Comparison of ENCODE assay signal across 21 mouse cellular contexts in genomic region chr13:59456203-59456602, GRCm38 (mm10).
DNase-seq lines count a peak whose midpoint lies in the region; ATAC-seq and TF ChIP-seq lines count a peak whose summit lies in the region.
"Had no signal": no experiment of that assay in that cellular context is flagged by ENCODE, and none has a peak within 500 bp of the region (broad histone marks: within the 10 kb centered on the region; RNA-seq: fewer than 3 reads in every experiment).

No protein-coding gene starts in this region.

- no peak for TF ChIP-seq CTCF in spleen, adult 2 months (IDR thresholded peaks at IDR 0.05; ENCODE audit: extremely low read depth, insufficient read depth, insufficient read length, insufficient replicate concordance)

- ATAC-seq in CD4-positive, CD25-positive, alpha-beta regulatory T cell, adult 4 months = peak; percentile 91
- no peak for ATAC-seq in liver, embryonic 12.5 days
- ATAC-seq: hindbrain, embryonic 16.5 days had no signal

- H3K27ac ChIP-seq in spleen, adult 2 months (ENCODE audit: insufficient read depth, low read length) = peak overlapping the region; percentile 45
- no peak overlapping the region for H3K27ac ChIP-seq in liver, embryonic 12.5 days
- H3K27ac ChIP-seq: forebrain, embryonic 12.5 days; heart, embryonic 15.5 days; limb, embryonic 13.5 days; liver, embryonic 14.5 days; lung, embryonic 15.5 days; midbrain, embryonic 10.5 days; stomach, embryonic 15.5 days had no signal

- H3K9ac ChIP-seq in liver, embryonic 12.5 days = no peak overlapping the region
- H3K9ac ChIP-seq: forebrain, embryonic 12.5 days; heart, embryonic 15.5 days; limb, embryonic 13.5 days; liver, embryonic 14.5 days; lung, embryonic 15.5 days; stomach, embryonic 15.5 days had no signal

- no peaks in the 10 kb centered on the region for H3K27me3 ChIP-seq in spleen, adult 2 months (ENCODE audit: control insufficient read depth, insufficient read depth, low read length)
- no peaks in the 10 kb centered on the region for H3K27me3 ChIP-seq in liver, embryonic 12.5 days (replicated peaks)
- H3K27me3 ChIP-seq: forebrain, embryonic 12.5 days; heart, embryonic 15.5 days; limb, embryonic 13.5 days; lung, embryonic 15.5 days; stomach, embryonic 15.5 days had no signal

- H3K4me3 ChIP-seq in spleen, adult 2 months (ENCODE audit: extremely low read depth, insufficient read depth, insufficient read length) = no peak overlapping the region
- no peak overlapping the region for H3K4me3 ChIP-seq in liver, embryonic 12.5 days
- H3K4me3 ChIP-seq: forebrain, embryonic 12.5 days; heart, embryonic 15.5 days; limb, embryonic 13.5 days; lung, embryonic 15.5 days; midbrain, embryonic 10.5 days; stomach, embryonic 15.5 days had no signal

- H3K4me1 ChIP-seq in spleen, adult 2 months (ENCODE audit: control insufficient read depth, insufficient read depth, insufficient read length) = no peaks in the 10 kb centered on the region; the same call in 1 of the 2 replicates
- H3K4me1 ChIP-seq in liver, embryonic 12.5 days = peaks cover 7% of the 10 kb centered on the region; the same call in 1 of the 2 replicates

- DNase-seq in spleen, adult 2 months (ENCODE audit: low read depth in 1 of 2, low spot score in 2 of 2) = peak in 1 of 2 experiments; percentile 14
- no peak for DNase-seq in spleen, postnatal 4 days (ENCODE audit: low spot score in 2 of 2)
- peak; percentile 16 for DNase-seq in naive thymus-derived CD4-positive, alpha-beta T cell, adult 2 months (ENCODE audit: low read depth)
- DNase-seq in layer of hippocampus, adult 18-20 months (ENCODE audit: low spot score in 2 of 2) = no peak
- no peak for DNase-seq in right cerebral cortex, postnatal 25 days
- DNase-seq: adrenal gland, postnatal 25 days; cerebellum, adult 8-10 months; heart, adult 18-20 months; kidney, adult 11 months; lung, postnatal 4 days; right cerebral cortex, adult 18-20 months had no signal

- H3K36me3 ChIP-seq in spleen, adult 2 months (ENCODE audit: control insufficient read depth, insufficient read depth, low read length) = peaks cover 9% of the 10 kb centered on the region
- H3K36me3 ChIP-seq in liver, embryonic 12.5 days = peaks cover 35% of the 10 kb centered on the region; the same call in 1 of the 2 replicates
- H3K36me3 ChIP-seq: heart, embryonic 15.5 days; stomach, embryonic 15.5 days had no signal

- TF ChIP-seq POLR2A in spleen, adult 2 months (IDR thresholded peaks at IDR 0.05; ENCODE audit: low read depth, low read length) = no peak

- H3K9me3 ChIP-seq in liver, embryonic 12.5 days (replicated peaks) = no peaks in the 10 kb centered on the region
- H3K9me3 ChIP-seq: forebrain, embryonic 12.5 days; heart, embryonic 15.5 days; limb, embryonic 13.5 days; lung, embryonic 15.5 days; midbrain, embryonic 10.5 days; stomach, embryonic 15.5 days had no signal

- 13% methylated on average over 1 of the region's 1 CpGs for WGBS in spleen, adult 2 months
- 71% methylated on average over 1 of the region's 1 CpGs for WGBS in liver, embryonic 12.5 days (ENCODE audit: insufficient replicate concordance)

- H3K4me2 ChIP-seq in liver, embryonic 12.5 days = no peak overlapping the region
- H3K4me2 ChIP-seq: forebrain, embryonic 12.5 days; heart, embryonic 15.5 days; limb, embryonic 13.5 days; lung, embryonic 15.5 days; stomach, embryonic 15.5 days had no signal
